Mouse (Mus musculus) heart, postnatal 14 days (tissue): ENCODE measurements at regions not wholly inside any gene's neighbourhood (a gene's known extent, or its start where the extent isn't known, plus 50 kb on each side); places are given as distances from the start of the nearest gene placed in this dataset.

Source experiments
- DNase-seq, 2 experiments: peaks; one replicate each; pipeline ENCODE4 v3.0.0; 2021 to 2022
- intact Hi-C: fragments of 180-260 bp; cut with DNase I; formaldehyde crosslinking; loops from one replicate; pipeline ENCODE4 v1.15.1; 2025

DNA sequence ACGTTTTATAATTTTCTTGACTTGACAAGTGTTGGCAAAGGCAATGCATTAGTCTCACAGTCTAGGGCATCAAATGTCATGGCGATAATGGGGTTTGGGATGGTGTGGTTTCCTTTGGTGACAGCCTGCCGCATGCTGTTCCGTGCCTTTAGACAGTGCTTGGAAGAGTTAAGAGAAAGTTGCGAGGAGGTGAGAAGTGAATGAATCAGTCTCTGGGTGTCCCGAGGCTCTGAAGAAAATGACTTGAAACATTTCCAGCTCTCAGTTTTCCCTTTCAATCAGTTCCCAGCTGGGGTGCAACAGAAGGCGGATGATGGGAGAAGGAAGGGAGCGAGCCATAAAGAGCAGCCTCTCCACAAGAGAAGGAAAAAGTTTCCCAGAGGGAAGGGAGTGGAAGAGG is 211.0 kb upstream of the Pdcd1 start:
- DNase-seq, result no peak
- intact Hi-C loops, result no loop called here

DNA sequence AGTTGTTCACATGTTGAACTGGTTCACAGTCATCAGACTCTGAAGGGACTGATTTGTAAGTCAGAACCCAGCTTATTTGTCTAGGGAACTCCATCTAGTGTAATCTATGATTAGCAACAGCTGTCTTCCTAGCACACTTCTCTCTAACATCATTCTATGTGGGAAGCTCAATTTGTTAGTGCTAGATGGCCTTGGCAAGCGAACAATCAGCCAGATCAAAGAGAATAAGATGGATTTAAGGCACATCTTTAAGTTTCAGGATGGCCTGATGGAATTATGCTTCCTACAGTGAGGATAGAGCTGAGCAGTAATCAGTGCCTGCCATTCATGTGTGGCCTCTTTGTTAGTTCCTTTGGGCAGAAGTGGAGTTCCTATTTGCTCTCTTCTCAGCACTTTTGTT is 183.1 kb upstream of the Pdcd1 start:
- DNase-seq, result no peak
- intact Hi-C loops, result no loop called here

DNA sequence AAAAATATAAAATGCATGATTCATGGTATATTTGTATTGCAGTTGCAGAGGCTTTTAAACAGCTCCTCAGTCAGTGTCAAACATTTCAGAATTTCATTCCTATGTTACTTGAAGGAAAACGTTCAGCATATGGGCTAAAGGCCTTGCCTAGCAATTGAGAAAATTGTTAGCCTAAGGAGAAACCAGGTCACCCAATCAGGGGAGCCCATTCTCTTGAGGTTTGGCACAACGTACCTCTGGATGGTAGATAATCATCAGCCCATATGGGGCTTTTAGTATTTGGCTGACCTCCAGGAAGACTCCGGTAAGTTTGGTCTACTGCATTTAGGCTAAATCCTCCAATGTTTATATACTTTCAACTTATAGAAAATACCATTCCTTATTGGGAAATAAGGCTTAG is 168.7 kb upstream of the Pdcd1 start:
- no peak for DNase-seq
- intact Hi-C loops, result no loop called here

DNA sequence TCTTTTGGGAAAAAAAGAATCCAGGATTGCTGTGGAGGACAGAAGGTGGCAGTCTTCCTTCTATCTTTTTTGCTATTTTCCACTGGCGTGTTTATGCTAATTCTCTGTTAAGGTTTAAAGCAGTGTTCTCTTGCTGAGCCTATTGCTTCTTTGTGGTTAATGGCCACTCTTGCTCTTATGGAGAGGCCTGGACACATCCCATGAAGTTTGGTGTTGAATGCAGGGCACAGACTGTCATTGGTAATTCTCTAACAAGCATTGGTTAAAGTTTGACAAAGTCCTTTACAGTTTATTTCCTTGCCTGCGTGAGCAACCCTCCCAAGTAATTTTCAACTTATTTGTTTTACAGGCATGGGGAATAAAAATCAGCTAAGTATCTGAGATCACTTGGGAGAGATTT is 165.1 kb upstream of the Pdcd1 start:
- intact Hi-C loops, result no loop called here
- no peak for DNase-seq

DNA sequence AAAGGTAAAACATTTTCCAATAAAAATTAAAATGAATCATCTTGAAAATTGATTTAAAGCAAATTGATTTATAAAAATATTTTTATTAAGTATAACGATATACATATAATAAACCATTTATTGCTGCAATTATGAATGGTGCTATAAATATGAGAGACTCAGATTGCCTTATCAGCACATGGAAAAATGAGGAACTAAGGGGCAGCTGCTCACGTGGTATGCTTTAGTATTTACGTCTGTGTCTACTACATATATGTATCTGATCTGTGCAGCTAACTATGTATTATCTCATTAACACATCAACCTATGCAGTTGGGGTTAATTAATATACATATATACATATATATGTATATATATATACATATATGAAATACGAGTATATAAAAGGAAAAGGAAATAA is 156.6 kb upstream of the Pdcd1 start:
- no peak for DNase-seq
- intact Hi-C loops, result no loop called here

DNA sequence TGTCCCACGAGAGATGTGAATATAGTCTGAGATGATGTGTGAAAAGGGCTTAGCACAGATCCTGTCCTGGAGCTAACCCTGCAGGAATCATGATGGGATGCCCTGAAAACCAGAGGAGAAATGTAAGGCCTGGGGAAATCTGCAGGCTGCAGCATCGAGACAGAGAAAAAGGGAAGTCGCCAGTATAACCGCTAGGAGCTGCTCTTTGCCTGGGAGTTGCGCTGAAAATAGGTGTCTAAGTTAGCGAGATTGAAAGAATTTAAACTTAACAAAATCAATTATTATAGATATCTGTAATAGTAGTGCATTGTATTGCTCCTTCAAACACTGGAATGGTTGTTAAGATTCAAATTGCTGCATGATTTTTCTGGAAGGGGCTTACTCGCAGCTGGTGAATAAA is 155.5 kb upstream of the Pdcd1 start:
- DNase-seq, result no peak
- intact Hi-C loops, result no loop called here

DNA sequence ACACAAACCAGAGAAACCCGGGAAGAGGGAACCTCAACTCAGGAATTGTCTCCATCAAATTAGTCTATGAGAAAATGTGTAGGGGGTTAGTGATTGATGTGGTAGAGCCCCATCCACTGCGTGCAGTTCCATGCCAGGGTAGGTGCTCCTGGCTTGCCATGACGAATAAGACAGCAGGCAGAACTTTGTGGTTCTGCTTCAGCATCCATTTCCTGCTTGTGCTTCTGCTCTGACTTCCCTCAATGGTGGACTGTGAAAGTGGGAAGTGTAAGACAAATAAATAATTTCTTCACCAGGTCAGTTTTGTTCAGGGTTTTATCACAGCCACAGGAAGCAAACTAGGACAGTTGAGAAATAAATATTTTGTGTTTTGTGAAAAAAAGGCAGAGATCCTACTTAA is 150.9 kb upstream of the Pdcd1 start:
- intact Hi-C loops, result no loop called here
- no peak for DNase-seq

DNA sequence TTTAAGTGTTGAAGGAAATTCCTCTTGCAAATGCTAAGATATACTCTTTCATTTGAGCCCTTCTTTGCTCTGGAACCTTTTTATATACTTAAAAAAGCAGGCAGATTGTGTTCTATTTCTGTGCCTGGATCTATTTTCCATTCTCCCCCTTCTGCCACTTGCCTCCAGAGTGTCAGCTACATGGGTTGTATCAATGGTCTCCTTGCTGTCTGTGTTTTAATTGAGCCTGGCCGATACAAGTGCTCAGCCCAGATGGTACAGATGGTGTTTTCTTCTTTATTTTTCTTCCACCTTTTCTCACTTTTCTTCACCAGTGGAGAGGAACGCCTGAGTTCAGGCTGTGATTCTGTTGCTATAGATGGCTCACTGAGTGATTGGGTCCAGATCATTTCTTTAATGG is 131.5 kb upstream of the Pdcd1 start:
- intact Hi-C loops, result no loop called here
- DNase-seq, result no peak

DNA sequence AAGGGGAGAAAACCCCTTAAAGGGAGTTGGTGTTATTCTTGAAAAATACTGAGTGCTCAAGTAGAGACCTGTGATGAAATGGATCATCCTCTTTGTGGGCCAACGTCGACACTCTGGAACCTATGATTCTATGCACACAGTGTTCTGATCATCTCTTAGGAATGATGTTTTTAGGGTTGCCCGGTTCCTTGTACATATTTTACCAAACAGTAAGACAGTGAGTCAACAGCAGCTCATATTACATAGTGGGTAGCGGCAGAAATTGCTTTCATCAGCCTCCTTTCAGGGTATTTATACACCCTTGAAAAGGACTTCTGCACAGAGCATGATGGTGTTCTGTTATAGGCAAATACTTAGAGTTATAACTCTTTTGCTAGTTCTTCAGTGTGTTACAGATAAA is 97.6 kb upstream of the Pdcd1 start:
- DNase-seq, result no peak
- intact Hi-C loops, result no loop called here

DNA sequence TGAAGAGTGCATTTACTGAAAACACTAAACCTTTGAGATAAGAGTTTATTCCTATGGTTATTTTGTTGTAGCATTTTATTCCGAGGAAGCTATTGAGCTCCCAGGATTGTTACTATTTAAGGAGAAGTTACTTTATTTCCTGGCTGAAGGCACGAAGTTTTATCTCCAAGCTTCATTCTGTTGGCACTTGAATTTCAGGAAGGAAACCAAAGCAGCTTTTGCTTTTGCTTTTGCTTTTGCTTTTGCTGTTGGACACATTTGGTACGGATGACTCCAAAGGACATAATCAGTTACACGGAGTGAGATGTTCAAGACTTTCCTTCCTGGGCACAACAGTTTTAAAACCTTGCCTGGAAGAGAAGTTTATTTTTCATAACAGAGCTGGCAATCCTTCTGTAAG is 94.7 kb upstream of the Pdcd1 start:
- intact Hi-C loops, result no loop called here

DNA sequence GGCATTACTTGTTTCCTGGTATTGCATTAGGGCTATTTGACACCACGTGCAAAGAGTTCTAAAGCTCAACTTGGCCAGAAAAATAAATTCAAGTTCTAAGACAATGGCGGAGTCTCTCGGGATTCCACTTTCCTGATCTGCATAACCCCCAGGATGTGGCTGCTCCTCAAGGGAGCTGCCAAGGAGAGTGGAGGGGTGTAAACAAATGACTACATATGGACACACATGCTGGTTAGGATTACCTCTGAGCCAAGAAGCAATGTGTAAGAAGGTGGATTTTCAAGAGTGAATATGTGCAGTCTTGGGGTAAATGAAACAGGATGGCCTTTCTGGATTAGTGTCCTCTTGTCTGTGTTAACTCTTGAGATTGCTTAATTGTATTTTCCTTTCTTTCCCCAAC is 88.2 kb upstream of the Pdcd1 start:
- DNase-seq, result no peak
- intact Hi-C loops, result no loop called here

More for the DNA sequence above, 94.7 kb upstream of the Pdcd1 start:
- no peak for DNase-seq

DNA sequence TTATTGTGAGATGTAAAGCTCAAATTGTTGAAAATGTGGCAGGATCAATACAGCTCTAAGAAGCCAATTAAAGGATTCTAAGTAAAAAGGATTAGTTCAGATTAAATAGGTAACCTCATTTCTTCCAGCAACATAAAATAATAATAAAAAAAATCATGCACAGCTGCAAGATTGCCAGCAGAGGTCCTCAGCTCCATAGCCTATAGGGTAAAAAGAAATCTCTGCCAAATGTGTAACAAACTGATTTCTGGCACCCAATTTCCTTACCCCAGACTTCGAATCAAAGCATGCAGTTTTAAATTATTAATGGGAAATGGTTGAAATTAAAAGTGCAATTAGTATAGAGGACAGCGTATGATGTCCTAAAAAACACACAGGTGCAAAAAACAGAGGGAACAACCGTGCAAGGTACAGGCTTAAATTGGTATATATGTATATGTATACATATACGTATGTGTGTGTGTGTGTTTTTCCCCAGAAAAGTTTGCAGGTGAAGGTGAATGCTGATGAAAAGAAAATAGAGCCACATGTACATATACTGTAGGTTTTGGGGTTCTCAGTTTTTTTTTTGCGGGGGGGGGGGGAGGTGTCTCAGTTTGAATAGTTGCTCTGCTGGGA is 87.2 kb upstream of the Pdcd1 start:
- DNase-seq, result no peak
- intact Hi-C loops, result no loop called here

DNA sequence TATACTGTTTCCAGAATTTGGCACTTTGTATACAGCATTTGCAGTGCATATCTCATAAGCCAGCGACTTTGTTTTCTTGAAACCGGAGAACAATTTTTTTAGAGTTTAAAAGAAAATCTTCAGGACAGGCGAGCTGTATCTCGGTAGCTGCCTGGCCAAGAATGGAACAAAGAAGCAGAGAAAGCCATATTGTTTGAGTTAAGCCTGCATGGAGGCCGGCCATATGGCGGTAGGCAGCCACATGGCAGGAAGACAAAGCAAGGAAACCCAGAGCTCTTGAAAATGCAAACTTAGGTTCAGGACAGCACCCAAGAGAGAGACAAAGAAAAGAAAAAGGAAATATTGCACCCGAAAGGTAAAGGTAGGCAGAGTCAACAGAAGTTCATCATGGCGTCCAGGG is 84.4 kb upstream of the Pdcd1 start:
- intact Hi-C loops, result no loop called here
- DNase-seq, result no peak
